Mouse (Mus musculus): ENCODE data around the gene Ccdc78. TPM values are rescaled to one million over a fixed set of nuclear protein-coding genes. Genes with fewer than 3 reads are reported as not detected.
A peak's percentile ranks its signal among the peaks of the same experiment; 100 is the strongest.
"Not testable (repeated sequence)": the region's sequence is repeated elsewhere in the genome, so short reads cannot be mapped to it uniquely, and the experiment has no call there.

The Ccdc78 gene
- polyA plus RNA-seq, 1 experiment from 2014 or later: 0.23 TPM

GRCm38 (mm10) chr17:25801029-25801428 lies 14.6 kb downstream of the Ccdc78 start:
- Histone ChIP-seq H3K9me3 (ENCODE audit: control insufficient read depth, low read length) (no peaks in the 10 kb centered on the region), H3K36me3 (ENCODE audit: control insufficient read depth, insufficient read depth, low read length) (no peaks in the 10 kb centered on the region), H3K4me2 (ENCODE audit: low read depth, low read length) (no peak overlapping the region), H3K4me1 (ENCODE audit: control insufficient read depth, insufficient read depth, low read length) (peaks cover 22% of the 10 kb centered on the region), H3K4me3 (ENCODE audit: low read depth, low read length) (no peak overlapping the region), H3K27me3 (ENCODE audit: control insufficient read depth, insufficient read depth, low read length) (no peaks in the 10 kb centered on the region), H3K27ac (ENCODE audit: low read depth, low read length) (no peak overlapping the region), H3K9ac (replicated peaks; ENCODE audit: low read depth, low read length) (no peak overlapping the region)
- no peak for ATAC-seq (ENCODE audit: low read depth)
- WGBS: 8% methylated on average over 6 of the region's 6 CpGs

DNA sequence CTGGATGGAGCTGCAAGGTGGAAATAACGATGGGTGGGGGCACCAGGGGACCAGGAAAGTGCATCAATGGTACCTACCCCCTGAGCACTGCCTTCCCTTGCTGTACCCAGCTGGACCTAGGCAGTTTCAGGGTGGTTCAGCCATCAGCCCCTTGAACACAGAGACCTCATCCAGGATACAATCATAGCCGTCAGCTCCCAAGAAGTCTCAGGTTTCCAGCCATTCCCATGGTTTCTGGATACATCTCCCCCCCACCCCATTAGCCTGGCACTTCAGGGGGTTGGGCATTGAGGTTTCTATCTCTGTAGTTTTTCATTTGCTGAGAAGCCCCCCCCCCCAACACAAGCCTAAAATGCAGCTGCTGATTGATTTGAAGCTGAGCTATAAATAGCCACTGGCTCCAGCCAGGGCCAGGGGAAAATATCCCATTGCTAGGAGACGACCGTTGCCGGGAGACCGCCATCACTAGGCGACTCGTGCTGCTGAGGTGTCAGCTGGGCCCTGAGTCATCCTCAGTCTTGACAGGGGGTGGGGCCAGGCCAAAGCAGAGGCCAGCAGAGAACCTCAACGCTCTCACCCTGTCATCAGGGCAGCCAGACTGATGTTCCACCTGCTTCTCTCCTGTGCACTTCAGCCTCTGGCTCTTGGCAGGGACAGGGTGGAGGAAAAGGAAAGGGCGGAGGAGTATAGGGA lies 16.6 kb downstream of the Ccdc78 start:
- Histone ChIP-seq H3K36me3 (ENCODE audit: control insufficient read depth, insufficient read depth, low read length) (no peaks in the 10 kb centered on the region), H3K27me3 (ENCODE audit: control insufficient read depth, insufficient read depth, low read length) (no peaks in the 10 kb centered on the region), H3K4me3 (ENCODE audit: low read depth, low read length) (no peak overlapping the region), H3K4me2 (ENCODE audit: low read depth, low read length) (peak overlapping the region; percentile 19; the same call in 1 of the 2 replicates), H3K9me3 (ENCODE audit: control insufficient read depth, low read length) (no peaks in the 10 kb centered on the region), H3K27ac (ENCODE audit: low read depth, low read length) (peak overlapping the region; percentile 73), H3K4me1 (ENCODE audit: control insufficient read depth, insufficient read depth, low read length) (peaks cover 13% of the 10 kb centered on the region), H3K9ac (replicated peaks; ENCODE audit: low read depth, low read length) (peak overlapping the region; percentile 1; the same call in 1 of the 2 replicates)
- peak; percentile 89 for ATAC-seq (ENCODE audit: low read depth)
- whole genome bisulfite sequencing: 9% methylated on average over 10 of the region's 10 CpGs

GRCm38 (mm10) chr17:25806507-25806906 lies 20.1 kb downstream of the Ccdc78 start:
- Histone ChIP-seq H3K4me3 (ENCODE audit: low read depth, low read length) (no peak overlapping the region), H3K9me3 (ENCODE audit: control insufficient read depth, low read length) (no peaks in the 10 kb centered on the region), H3K4me2 (ENCODE audit: low read depth, low read length) (no peak overlapping the region), H3K9ac (replicated peaks; ENCODE audit: low read depth, low read length) (no peak overlapping the region), H3K36me3 (ENCODE audit: control insufficient read depth, insufficient read depth, low read length) (no peaks in the 10 kb centered on the region), H3K27me3 (ENCODE audit: control insufficient read depth, insufficient read depth, low read length) (no peaks in the 10 kb centered on the region), H3K27ac (ENCODE audit: low read depth, low read length) (no peak overlapping the region), H3K4me1 (ENCODE audit: control insufficient read depth, insufficient read depth, low read length) (peaks cover 28% of the 10 kb centered on the region)
- WGBS: 76% methylated on average over 4 of the region's 4 CpGs
- ATAC-seq (ENCODE audit: low read depth): no peak

- 55% methylated on average over 2 of the region's 2 CpGs for WGBS
- H3K27ac ChIP-seq (ENCODE audit: low read depth, low read length); H3K4me2 ChIP-seq (ENCODE audit: low read depth, low read length); H3K36me3 ChIP-seq (ENCODE audit: control insufficient read depth, insufficient read depth, low read length); H3K9me3 ChIP-seq (ENCODE audit: control insufficient read depth, low read length); H3K9ac ChIP-seq (replicated peaks; ENCODE audit: low read depth, low read length); H3K27me3 ChIP-seq (ENCODE audit: control insufficient read depth, insufficient read depth, low read length); ATAC-seq (ENCODE audit: low read depth); H3K4me3 ChIP-seq (ENCODE audit: low read depth, low read length): not testable (repeated sequence)
- H3K4me1 ChIP-seq (ENCODE audit: control insufficient read depth, insufficient read depth, low read length): peaks cover 25% of the 10 kb centered on the region
These were observed 21.1 kb downstream of the Ccdc78 start for GRCm38 (mm10) chr17:25807452-25807851.

DNA sequence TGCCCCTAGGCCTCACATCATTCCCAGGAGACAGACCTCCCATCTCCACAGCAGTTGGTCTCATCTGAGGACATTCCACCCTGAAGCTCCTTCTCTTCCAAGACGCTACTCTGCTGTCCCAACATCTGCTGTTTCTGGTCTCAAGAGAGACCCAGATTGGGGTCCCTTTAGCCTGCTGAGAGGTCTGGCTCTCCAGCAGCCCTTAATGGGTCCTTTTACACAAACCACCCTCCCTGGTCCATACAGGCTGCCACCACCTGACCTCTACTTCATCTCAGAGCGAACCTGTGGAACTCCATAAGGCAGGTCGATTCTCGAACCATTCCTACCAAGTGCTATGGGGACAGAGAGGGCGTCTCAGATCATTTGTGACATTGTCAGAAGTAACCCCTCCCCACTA lies 21.6 kb downstream of the Ccdc78 start:
- no peaks in the 10 kb centered on the region for H3K27me3 ChIP-seq (ENCODE audit: control insufficient read depth, insufficient read depth, low read length)
- H3K4me2 ChIP-seq (ENCODE audit: low read depth, low read length): peak overlapping the region; percentile 99
- H3K9ac ChIP-seq (replicated peaks; ENCODE audit: low read depth, low read length): peak overlapping the region; percentile 94
- H3K9me3 ChIP-seq (ENCODE audit: control insufficient read depth, low read length): no peaks in the 10 kb centered on the region
- WGBS: 38% methylated on average over 5 of the region's 5 CpGs
- H3K4me1 ChIP-seq (ENCODE audit: control insufficient read depth, insufficient read depth, low read length): peaks cover 26% of the 10 kb centered on the region
- peak overlapping the region; percentile 97 for H3K27ac ChIP-seq (ENCODE audit: low read depth, low read length)
- peak overlapping the region; percentile 90; the same call in 1 of the 2 replicates for H3K4me3 ChIP-seq (ENCODE audit: low read depth, low read length)
- no peak for ATAC-seq (ENCODE audit: low read depth)
- no peaks in the 10 kb centered on the region for H3K36me3 ChIP-seq (ENCODE audit: control insufficient read depth, insufficient read depth, low read length)

GRCm38 (mm10) chr17:25808789-25809605 lies 22.6 kb downstream of the Ccdc78 start, which contains the start of gene Fbxl16:
Gene Fbxl16 (plus strand): TSS chr17:25809085.
- Histone ChIP-seq H3K4me1 (ENCODE audit: control insufficient read depth, insufficient read depth, low read length) (peaks cover 24% of the 10 kb centered on the region), H3K9ac (replicated peaks; ENCODE audit: low read depth, low read length) (peak within 1 kb of the TSS; percentile 94), H3K4me3 (ENCODE audit: low read depth, low read length) (peak within 1 kb of the TSS; percentile 90), H3K27me3 (ENCODE audit: control insufficient read depth, insufficient read depth, low read length) (no peaks in the 10 kb centered on the region), H3K9me3 (ENCODE audit: control insufficient read depth, low read length) (no peaks in the 10 kb centered on the region), H3K4me2 (ENCODE audit: low read depth, low read length) (peak within 1 kb of the TSS; percentile 99), H3K27ac (ENCODE audit: low read depth, low read length) (peak within 1 kb of the TSS; percentile 97), H3K36me3 (ENCODE audit: control insufficient read depth, insufficient read depth, low read length) (no peaks in the 10 kb centered on the region)
- WGBS: under 1% methylated on average over 67 of the region's 100 CpGs
- peak; percentile 89 for ATAC-seq (ENCODE audit: low read depth)

GRCm38 (mm10) chr17:25809606-25810340 lies 23.4 kb downstream of the Ccdc78 start:
- peak; percentile 47; the same call in 1 of the 2 replicates for ATAC-seq (ENCODE audit: low read depth)
- H3K9me3 ChIP-seq (ENCODE audit: control insufficient read depth, low read length): no peaks in the 10 kb centered on the region
- no peaks in the 10 kb centered on the region for H3K27me3 ChIP-seq (ENCODE audit: control insufficient read depth, insufficient read depth, low read length)
- WGBS: 5% methylated on average over 23 of the region's 25 CpGs
- peak overlapping the region; percentile 97 for H3K27ac ChIP-seq (ENCODE audit: low read depth, low read length)
- H3K4me3 ChIP-seq (ENCODE audit: low read depth, low read length): peak overlapping the region; percentile 90
- H3K9ac ChIP-seq (replicated peaks; ENCODE audit: low read depth, low read length): peak overlapping the region; percentile 94
- H3K4me1 ChIP-seq (ENCODE audit: control insufficient read depth, insufficient read depth, low read length): peaks cover 24% of the 10 kb centered on the region
- H3K4me2 ChIP-seq (ENCODE audit: low read depth, low read length): peak overlapping the region; percentile 99
- H3K36me3 ChIP-seq (ENCODE audit: control insufficient read depth, insufficient read depth, low read length): no peaks in the 10 kb centered on the region

DNA sequence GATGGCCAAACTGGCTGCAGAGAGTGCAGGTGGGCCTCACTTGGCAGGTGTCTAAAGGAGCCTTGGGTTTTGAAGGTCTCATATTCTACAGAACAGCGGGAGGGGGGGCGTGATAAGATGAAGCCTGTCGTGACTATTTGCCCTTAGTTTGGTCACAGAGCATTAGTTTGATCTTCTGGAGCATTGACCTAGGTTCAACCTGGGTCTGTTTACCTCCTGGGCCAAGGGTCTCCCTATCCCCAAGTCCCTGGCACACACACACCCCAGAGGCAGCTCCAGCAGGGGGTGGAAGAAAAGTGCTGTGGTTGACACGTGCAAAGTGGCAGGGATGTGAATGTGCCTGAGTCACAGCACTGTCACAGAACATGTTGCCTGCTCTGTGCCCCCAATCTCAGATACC lies 24.5 kb downstream of the Ccdc78 start:
- Histone ChIP-seq H3K4me3 (ENCODE audit: low read depth, low read length) (no peak overlapping the region), H3K27ac (ENCODE audit: low read depth, low read length) (no peak overlapping the region), H3K27me3 (ENCODE audit: control insufficient read depth, insufficient read depth, low read length) (no peaks in the 10 kb centered on the region), H3K4me2 (ENCODE audit: low read depth, low read length) (peak overlapping the region; percentile 99; the same call in 1 of the 2 replicates), H3K4me1 (ENCODE audit: control insufficient read depth, insufficient read depth, low read length) (peaks cover 24% of the 10 kb centered on the region), H3K36me3 (ENCODE audit: control insufficient read depth, insufficient read depth, low read length) (no peaks in the 10 kb centered on the region), H3K9ac (replicated peaks; ENCODE audit: low read depth, low read length) (no peak overlapping the region), H3K9me3 (ENCODE audit: control insufficient read depth, low read length) (no peaks in the 10 kb centered on the region)
- WGBS: 70% methylated on average over 4 of the region's 4 CpGs
- ATAC-seq (ENCODE audit: low read depth): no peak
